Mouse (Mus musculus) liver, postnatal 0 days (tissue): ENCODE results near the gene Rabgap1l.

Experiments used
- CTCF ChIP-seq: sonication (generic); IDR thresholded peaks from 2 replicates; pipeline ENCODE4 v1.5.1; 2016; ENCODE audit warnings: antibody characterized with exemption, low read depth
- EP300 ChIP-seq: IDR thresholded peaks from 2 replicates; pipeline ENCODE4 v1.6.1; 2016; ENCODE audit warnings: antibody characterized with exemption, low read depth, mild to moderate bottlenecking

DNA sequence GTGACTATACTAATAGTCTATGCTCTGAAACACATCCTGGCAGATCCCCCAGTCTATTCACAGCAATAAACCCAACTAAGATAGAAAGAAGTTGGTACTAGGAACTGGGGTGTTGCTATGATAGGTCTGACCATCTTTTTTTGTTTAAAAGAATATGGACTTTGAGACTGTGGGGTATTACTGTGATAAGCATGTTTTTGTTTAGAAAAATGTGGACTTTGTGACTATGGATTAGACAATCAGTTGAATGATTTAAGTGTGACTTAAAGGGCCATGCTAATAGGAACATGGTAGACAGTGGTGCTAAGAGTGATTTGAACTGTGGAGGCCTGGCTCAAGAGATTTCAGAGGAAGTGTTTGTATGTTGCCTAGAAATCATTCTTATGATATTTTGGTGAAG, 103.5 kb downstream of the Rabgap1l start:
- TF ChIP-seq CTCF (no peak), EP300 (no peak)
